Mouse (Mus musculus) brain, embryonic 14.5 days (tissue): ENCODE data around the gene Rrbp1. TPM values are rescaled to one million over a fixed set of nuclear protein-coding genes. Genes with fewer than 3 reads are reported as not detected.

Experiments
- DNase-seq: peaks from one replicate; pipeline ENCODE4 v3.0.0-alpha.2; 2011; ENCODE audit warnings: low read depth
- CTCF ChIP-seq: fragments of 200-500 bp; IDR thresholded peaks from 2 replicates; pipeline ENCODE4 v1.5.1; 2012; ENCODE audit warnings: inconsistent platforms, mild to moderate bottlenecking, moderate library complexity, borderline replicate concordance; ENCODE audit not compliant: insufficient read depth, insufficient read length; ENCODE audit errors: extremely low read depth
- POLR2A ChIP-seq: fragments of 200-500 bp; IDR thresholded peaks from 2 replicates; pipeline ENCODE4 v1.6.1; 2012; ENCODE audit warnings: mild to moderate bottlenecking, inconsistent platforms, borderline replicate concordance; ENCODE audit not compliant: poor library complexity, insufficient read depth, insufficient read length, severe bottlenecking; ENCODE audit errors: extremely low read depth
- polyA plus RNA-seq: library from polyadenylated mRNA; depleted of rRNA; stranded (reverse); fragments of >200 nt; gene quantifications from 2 replicates; pipeline ENCODE4 v1.2.3, GENCODE M21; 2012

The Rrbp1 gene
- polyA plus RNA-seq, 1 experiment: 66.2 TPM

DNA sequence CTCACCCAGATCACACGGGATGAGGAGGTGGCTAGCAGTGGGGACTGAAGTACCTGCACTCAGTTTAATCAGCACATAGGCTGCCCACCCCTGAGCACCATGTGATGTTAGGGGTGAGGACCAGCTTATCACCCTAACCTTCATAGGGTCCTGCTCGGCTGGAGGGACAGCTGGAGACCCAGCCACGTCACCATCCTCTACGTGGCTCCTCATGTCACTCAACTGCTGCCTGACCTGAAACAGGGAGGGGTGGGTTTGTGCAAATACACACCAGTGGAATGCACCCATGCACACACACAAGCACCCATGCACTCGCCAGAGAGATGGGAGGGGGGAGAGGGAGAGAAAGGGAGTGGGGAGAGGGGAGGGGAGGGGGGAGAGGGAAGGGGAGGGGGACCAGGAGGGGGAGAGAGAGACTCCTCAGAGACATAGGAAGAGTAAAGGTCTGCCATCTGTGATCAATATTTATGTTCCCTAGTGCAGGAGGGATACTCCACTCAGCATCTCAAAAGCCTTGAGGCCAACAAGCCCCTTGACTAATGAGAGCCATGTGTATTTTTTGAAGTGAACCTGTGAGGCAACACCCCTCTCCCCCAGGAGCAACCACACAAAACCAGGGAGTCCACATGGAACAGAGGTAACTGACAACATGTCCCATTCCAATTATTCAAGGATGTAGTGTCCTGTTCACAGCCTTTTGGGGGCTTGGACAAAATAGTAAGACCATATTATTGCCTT lies 60.6 kb downstream of the Rrbp1 start:
- no peak for TF ChIP-seq CTCF
- TF ChIP-seq POLR2A: no peak
- no peak for DNase-seq

DNA sequence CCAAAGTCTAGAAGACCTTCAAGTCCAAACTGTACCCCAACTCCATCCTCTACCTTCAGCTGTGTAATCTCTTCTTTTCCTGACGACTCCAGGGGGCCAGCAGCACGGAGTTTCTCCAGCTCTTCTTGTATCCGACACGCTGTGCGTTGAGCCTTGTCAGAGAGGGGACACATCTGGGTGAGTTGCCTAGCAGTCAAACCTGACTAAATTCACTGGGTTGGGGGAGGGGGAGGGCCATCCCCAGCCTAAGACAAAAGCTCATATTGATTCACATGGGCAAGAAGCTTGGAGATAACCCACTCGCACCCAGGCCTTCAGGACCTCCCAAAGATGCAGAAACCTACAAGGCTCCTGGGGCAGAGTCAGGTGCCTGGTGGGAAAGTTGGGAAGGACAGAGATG lies 61.8 kb downstream of the Rrbp1 start:
- TF ChIP-seq POLR2A (no peak), CTCF (no peak)

DNA sequence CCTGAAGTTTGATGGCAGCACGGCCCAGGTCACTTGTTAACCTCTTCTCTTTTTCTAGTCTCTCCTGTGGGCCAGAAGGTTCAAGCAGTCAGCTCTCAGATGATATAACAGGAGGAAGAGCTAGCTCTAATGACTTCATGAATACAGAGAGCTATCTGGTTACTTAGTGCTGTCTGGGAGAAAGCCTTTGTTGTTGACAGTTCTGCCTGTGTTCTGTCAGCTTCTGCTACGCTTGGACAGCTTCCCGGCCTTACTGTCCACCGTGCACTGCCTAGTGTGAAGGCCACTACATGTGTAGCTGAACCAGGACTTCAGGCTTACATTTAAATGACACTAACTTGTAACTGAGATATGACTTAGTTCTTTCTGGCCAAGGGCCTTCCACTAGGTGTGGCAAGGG lies 62.6 kb downstream of the Rrbp1 start:
- DNase-seq: no peak
- TF ChIP-seq POLR2A (no peak), CTCF (no peak)

More for the DNA sequence above, 61.8 kb downstream of the Rrbp1 start:
- DNase-seq: no peak

DNA sequence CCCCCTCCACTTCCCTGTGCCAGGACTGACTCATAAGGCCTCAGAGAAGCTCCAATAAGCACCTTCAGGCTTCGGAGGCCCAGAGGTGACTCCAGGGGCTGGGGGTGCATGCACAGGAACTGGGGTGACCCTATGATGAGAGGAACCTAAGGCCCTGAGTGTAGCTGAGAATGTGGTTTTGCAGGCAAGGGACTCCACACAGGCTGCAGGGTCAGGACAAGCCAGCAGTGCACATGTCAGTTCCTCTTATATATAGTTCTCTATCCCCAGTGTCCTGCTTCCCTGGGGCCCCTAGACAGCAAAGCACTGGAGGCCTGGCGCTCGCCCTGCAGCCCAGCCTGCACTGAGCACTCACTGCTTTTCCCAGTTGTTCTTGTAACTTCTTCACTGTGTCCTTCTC lies 63.1 kb downstream of the Rrbp1 start:
- no peak for DNase-seq
- TF ChIP-seq POLR2A (no peak), CTCF (no peak)

DNA sequence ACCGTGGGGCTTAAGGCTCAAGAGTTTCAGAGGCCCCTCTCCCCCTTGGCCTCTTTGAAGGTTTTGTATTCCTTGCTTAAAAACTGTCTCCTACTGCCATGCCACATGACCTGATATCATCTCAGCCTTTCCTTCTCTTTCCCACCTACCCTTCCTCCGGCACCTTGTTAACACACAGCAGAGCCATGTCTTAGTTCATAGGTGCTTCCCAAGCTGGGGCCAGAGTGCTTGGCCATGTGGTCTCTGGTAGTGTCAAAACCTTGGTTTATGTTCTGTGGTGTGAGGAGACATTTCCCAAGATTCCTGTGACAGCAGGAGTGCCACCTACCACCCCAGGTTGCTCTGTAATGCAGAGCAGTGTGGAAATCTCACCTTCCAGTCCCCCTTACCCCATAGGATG lies 64.7 kb downstream of the Rrbp1 start:
- TF ChIP-seq CTCF (no peak), POLR2A (no peak)
- DNase-seq: no peak

DNA sequence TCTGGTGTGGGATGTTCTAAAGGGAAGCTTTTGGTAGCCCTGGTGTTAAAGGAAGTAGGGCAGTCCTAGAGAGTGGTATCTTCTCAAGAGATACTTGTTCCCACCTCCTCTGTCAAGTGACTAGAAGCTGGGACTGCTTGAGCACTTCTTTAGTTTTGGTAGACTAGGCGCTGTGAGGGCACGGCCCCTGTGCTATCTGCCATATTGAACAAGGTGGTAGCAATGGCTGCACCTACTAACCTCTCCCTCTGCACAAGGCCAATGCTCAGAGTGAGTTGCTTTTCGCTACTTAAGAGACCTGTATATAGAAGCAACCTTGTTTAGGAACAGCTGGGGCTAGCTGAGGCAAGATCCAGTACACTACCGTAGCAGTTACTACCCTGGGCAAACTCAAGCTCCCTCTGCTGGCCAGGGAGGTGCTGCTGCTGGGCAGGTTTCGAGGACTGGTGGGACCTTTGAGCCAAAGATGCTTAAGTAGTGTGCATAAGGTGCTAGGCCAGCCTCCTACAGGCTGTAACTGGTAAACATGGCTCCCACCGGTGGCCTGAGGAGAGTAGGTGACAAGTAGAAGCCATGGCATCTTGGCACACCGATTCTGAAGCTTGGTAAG lies 65.5 kb downstream of the Rrbp1 start:
- TF ChIP-seq CTCF (peak; percentile 24; the same call in 1 of the 2 replicates), POLR2A (no peak)
- no peak for DNase-seq

DNA sequence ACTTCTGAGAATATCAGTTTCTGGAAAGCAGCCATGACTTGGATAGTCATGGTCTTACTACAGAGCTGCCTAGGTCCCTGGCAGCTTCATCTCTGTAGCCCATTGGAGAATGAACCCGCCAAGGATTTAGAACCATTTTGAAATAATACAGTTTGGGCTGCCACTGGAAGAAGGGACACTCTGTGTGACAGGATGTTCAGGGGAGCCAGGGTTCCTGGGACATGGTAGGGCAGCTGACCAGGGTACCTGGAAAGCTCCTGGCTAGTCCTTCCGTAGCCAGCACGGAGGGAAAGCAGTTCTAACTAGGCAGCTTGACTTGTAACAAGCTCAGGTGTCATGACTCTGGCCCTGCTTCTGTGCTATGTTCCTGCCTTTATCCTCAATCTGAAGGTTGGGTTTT lies 66.3 kb downstream of the Rrbp1 start:
- DNase-seq: no peak
- TF ChIP-seq POLR2A (no peak), CTCF (no peak)

DNA sequence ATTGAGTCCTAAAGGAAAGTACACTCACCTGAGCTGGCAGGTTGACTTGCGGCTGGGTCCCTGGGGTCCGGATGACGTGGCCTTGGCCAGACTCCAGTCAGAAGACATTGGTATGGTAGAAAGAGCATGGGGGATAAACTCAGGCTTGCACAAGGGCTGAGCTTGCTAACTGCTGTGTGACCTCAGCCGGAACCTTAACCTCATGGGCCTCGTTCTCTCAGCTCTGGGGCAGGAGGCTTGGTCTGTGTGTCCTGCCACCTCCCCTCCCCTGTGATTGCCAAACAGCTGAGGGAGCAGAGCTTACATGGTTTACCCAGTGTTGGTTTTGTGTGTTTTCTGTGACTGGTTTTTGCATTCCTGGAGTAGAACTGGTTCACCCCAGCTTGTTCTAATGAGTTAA lies 70.7 kb downstream of the Rrbp1 start:
- no peak for DNase-seq
- TF ChIP-seq CTCF (no peak), POLR2A (no peak)

DNA sequence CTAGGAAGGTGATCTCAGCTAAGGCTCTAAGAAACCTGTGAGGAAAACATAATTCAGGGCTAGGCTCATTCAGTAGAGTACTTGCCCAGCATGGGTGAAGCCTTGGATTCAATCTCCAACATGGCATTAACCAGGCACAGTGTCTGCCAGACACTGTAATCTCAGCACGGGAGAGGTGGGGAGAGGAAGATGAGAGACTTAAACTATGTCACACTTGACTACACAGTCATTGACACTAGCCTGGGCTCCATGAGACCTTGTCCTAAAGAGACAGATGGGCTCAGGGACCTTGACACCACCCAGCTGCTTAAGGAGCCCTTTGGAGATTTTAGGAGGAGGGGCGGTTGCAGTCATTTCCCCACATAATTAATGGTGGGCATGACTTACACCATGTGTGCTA lies 73.2 kb downstream of the Rrbp1 start:
- no peak for TF ChIP-seq POLR2A
- TF ChIP-seq CTCF: no peak
- DNase-seq: no peak

DNA sequence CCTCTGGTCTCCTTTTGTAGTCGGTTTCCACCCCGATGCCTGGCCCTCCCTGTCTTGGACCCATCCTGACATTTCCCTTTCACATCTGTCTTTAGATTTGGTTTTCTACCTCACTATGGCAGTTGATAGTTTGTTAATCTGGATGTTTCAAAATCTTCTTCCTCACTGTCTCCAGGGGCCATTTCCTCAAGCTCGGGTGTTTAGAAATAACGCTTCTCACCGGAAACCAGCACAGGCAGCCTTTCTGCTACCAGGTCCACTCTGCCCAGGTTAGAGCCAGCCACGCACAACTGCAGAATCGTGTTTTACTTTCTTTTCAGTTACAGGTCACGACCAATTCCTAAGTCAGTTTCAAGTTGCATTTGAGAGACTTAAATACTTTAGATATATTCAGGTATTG lies 76.6 kb downstream of the Rrbp1 start:
- DNase-seq: no peak

DNA sequence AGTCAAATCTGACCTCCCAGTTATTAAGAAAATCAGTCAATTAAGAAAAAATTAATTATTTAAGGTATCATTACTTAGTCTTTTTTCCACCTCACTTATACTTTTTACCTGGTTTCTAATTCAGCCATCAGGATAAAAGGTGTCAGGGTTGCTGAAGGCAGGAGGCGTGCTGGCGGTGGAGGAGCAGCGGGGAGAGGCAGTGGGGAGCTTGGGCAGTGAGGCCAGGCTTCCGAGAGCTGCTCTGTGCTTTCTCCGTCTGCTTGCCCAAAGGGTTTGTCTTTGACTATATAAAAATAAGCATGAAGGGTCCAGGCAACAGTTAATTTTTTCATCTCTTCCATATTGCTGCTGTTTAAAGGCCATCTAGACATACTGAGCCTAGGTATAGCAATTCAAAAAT lies 77.5 kb downstream of the Rrbp1 start:
- no peak for TF ChIP-seq CTCF
- no peak for TF ChIP-seq POLR2A
- DNase-seq: no peak

More for the DNA sequence above, 76.6 kb downstream of the Rrbp1 start:
- TF ChIP-seq CTCF (no peak), POLR2A (no peak)
